Mouse (Mus musculus) myocyte (in vitro differentiated cells): ENCODE results near the gene Tenm4.

Source experiments
- CEBPB ChIP-seq: IDR thresholded peaks from 2 replicates; pipeline ENCODE4 v1.6.1; 2011; ENCODE audit warnings: mild to moderate bottlenecking, moderate library complexity; ENCODE audit not compliant: poor library complexity, insufficient read depth, severe bottlenecking
- E2F4 ChIP-seq: IDR thresholded peaks from one replicate; pipeline ENCODE4 v1.6.1; 2011; ENCODE audit warnings: mild to moderate bottlenecking, control low read depth, moderate library complexity; ENCODE audit not compliant: insufficient read depth
- MAX ChIP-seq: IDR thresholded peaks from one replicate; pipeline ENCODE4 v1.6.1; 2011; ENCODE audit warnings: low read depth, mild to moderate bottlenecking, control low read depth
- MYOD1 ChIP-seq, 3 experiments: IDR thresholded peaks; one replicate each; pipeline ENCODE4 v1.6.1; 2011; ENCODE audit warnings: control low read depth in 2 of 3, low read depth in 2 of 3, mild to moderate bottlenecking in 2 of 3, moderate library complexity in 1 of 3; ENCODE audit not compliant: insufficient read length in 2 of 3, control insufficient read depth in 1 of 3
- MYOG ChIP-seq, 3 experiments: IDR thresholded peaks; one replicate each; pipeline ENCODE4 v1.6.1; 2011; ENCODE audit warnings: control low read depth in 2 of 3, low read depth in 2 of 3, mild to moderate bottlenecking in 2 of 3; ENCODE audit not compliant: insufficient read length in 2 of 3, control insufficient read depth in 1 of 3, insufficient read depth in 1 of 3
- POLR2A ChIP-seq: IDR thresholded peaks from one replicate; pipeline ENCODE4 v1.6.1; 2011; ENCODE audit warnings: low read depth, mild to moderate bottlenecking, control low read depth, moderate library complexity; ENCODE audit not compliant: insufficient read length
- POLR2AphosphoS2 ChIP-seq: IDR thresholded peaks from one replicate; pipeline ENCODE4 v1.6.1; 2011; ENCODE audit warnings: low read depth, control low read depth; ENCODE audit not compliant: insufficient read length
- REST ChIP-seq: IDR thresholded peaks from one replicate; pipeline ENCODE4 v1.6.1; 2011; ENCODE audit warnings: mild to moderate bottlenecking, control low read depth, moderate library complexity; ENCODE audit not compliant: insufficient read depth, insufficient read length
- SRF ChIP-seq: IDR thresholded peaks from one replicate; pipeline ENCODE4 v1.6.1; 2011; ENCODE audit warnings: low read depth; ENCODE audit not compliant: control insufficient read depth, insufficient read length
- TCF12 ChIP-seq: IDR thresholded peaks from one replicate; pipeline ENCODE4 v1.6.1; 2011; ENCODE audit warnings: mild to moderate bottlenecking, control low read depth; ENCODE audit not compliant: poor library complexity, insufficient read depth, severe bottlenecking
- TCF3 ChIP-seq: IDR thresholded peaks from one replicate; pipeline ENCODE4 v1.6.1; 2011; ENCODE audit warnings: low read depth, control low read depth; ENCODE audit not compliant: insufficient read length
- USF1 ChIP-seq: IDR thresholded peaks from one replicate; pipeline ENCODE4 v1.6.1; 2011; ENCODE audit warnings: low read depth, mild to moderate bottlenecking, control low read depth, moderate library complexity

DNA sequence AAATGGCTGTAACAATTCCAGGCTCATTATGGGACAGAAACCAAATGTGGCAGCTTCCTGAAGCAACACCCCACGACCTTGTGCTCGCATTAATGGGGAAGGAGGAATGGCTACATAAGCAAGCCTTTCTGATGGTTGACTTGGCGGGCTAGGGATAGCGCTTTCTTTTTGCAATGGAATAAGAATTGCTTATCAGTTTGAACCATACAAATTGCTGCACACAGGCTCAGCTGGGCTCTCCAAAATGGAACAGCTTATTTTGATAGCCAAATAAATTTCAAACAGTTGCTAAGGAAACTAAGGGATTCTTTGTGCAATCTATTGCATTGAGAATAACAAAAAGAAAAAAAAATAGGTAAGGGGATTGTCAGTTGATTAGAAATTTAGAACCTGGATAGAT lies 560.9 kb downstream of the Tenm4 start:
- TF ChIP-seq E2F4, result no peak
- no peak for TF ChIP-seq POLR2A
- TF ChIP-seq MAX, result no peak
- no peak for TF ChIP-seq MYOD1 (IDR thresholded peaks at IDR 0.05; ENCODE audit: control insufficient read depth in 1 of 3, insufficient read length in 2 of 3, low read depth in 2 of 3)
- no peak for TF ChIP-seq MYOG (IDR thresholded peaks at IDR 0.05; ENCODE audit: control insufficient read depth in 1 of 3, insufficient read depth in 1 of 3, insufficient read length in 2 of 3, low read depth in 2 of 3)
- TF ChIP-seq POLR2AphosphoS2, result no peak
- TF ChIP-seq SRF, result no peak
- no peak for TF ChIP-seq CEBPB
- TF ChIP-seq TCF12, result no peak
- no peak for TF ChIP-seq USF1
- TF ChIP-seq REST, result no peak
- TF ChIP-seq TCF3, result no peak
